Mouse (Mus musculus) c-Kit-positive CD71-positive TER-119-negative erythroid progenitor cells, embryonic 14.5 days (primary cell): ENCODE measurements around the gene Myl3.
A peak's percentile ranks its signal among the peaks of the same experiment; 100 is the strongest.

Experiments used
- DNase-seq: peaks from one replicate; pipeline ENCODE4 v3.0.0-alpha.2; 2013; ENCODE audit warnings: low read depth

The Myl3 gene

DNA sequence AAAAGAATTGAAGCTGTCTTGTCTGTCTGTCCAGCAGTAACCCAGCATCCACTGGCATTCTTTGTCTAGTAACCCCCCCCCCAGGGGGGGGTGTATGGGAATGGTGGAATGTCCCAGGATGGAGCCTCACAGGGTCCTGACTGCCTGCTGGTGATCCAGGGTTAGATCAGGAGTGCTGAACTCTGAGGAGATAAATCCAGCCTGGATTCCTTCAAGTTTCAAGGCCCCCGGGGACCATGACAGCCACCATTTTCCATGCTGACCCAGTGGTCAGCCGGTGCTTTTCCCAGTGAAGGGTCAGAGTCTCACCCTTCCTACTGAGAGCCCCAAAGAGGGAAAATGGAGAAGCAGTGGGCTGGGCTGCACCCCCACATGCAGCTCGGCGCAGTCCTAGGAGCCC, 9.8 kb upstream of the Myl3 start:
- no peak for DNase-seq

DNA sequence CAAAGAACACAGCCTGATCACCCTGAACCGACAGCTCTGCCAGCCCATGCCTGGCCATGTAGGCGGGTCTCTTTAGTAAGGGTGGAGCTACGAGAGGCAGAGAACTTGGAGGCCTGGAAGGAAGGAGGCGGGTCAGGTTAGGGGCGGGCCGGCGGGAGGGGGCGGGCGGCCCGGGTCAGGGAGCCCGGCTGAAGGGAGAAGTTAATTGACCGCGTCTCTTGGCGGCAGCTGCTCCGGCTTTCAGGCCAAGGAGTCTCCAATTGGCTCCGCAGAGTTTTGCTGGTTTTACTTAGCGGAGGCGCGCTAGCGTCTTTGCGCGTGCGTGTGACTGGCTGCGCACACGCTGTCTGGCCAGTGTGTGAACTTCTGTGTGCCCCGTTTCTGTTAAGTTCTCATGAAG, 9.0 kb upstream of the Myl3 start:
- peak; percentile 46 for DNase-seq

DNA sequence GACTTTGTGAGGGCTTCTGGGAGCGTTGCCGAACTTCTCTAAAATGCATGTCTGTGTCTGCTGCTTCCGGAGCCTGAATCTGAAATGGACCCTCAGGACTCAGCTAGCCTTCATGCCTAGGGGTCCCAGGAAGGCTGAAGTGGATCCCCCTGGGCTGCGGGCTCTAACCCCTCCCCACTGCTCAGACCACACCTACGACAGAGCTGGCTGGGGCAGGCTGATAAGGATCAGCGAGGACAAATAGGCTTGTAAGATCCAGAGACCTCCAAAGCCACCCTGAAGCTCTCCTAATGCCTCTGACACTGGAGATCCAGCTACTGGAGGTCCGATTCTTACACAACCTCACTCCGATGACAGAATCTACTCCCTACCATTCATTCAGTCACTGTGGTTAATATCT, 8.6 kb upstream of the Myl3 start:
- no peak for DNase-seq

DNA sequence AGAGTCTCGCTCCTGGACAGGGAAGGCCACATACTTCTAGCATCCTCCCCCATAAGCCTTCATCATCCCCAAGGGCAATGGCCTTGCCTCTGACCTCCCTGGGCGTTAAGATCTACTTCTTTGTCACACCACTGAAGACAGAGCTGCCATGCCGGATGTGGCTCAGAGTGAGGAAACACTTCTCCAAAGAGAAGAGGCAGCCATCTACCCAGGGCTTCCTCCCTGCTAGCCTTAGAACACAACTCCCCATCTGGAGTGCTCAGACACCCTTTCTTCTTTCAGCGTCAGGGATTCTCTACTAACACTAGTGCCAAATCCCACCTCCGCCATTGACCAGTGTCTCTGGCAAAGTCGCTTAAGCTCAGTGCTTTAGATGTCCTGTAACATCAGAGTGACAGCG, 7.5 kb upstream of the Myl3 start:
- no peak for DNase-seq

DNA sequence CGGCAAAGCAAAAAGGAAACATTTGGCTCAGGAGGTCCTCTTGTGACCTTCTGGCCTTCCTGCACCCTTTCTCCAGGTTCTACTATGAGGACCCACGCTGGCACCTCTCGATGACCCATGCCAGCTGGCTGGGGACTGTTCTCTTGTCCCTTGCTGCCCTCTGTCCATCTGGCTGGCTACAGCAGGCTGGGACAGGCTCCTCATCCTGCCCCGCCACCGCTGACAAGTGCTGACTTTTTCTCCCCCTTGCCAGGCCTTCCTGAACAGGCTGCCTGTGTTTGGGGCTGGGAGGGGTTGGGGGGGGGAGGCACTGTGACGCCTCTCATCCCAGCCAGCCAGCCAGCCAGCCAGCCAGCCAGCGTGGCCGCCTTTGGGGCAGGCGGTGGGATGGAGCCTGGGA, 5.3 kb upstream of the Myl3 start:
- DNase-seq, result no peak

DNA sequence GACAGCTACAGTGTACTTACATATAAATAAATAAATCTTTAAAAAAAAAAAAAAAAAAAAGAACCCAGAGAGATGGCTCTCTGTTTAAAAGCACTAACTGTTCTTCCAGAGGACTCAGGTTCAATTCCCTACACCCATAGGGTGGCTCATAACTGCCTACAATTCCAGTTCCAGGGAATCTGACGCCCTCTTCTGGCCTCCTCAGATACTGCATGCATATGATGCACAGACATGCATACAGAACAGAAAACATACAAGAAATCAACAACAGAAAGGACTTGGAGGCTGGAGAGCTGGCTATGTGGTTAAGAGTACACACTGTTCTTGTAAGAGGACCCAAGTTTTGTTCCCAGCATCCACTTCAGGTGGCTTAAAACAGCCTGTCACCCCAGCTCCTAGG, 3.6 kb upstream of the Myl3 start:
- DNase-seq, result no peak

DNA sequence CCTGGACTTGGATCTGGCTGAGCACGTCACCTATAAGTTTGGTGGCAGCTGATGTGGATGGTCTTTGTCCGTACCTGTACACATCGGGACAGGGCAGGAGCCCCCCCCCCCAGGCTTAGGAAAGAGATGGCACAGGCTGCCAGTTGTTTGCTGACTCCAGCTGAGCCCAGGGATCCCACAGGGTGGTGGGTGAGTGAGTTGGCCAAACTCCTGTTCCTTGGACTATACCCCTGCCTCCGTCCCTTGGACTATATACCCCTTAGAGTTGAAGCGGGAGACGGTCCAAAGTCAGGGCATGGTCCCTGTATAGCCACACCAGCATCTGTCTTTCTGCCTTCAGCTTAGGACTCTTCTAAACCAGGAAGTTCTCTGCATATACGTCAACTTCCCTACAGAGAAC, 1.7 kb upstream of the Myl3 start:
- no peak for DNase-seq

DNA sequence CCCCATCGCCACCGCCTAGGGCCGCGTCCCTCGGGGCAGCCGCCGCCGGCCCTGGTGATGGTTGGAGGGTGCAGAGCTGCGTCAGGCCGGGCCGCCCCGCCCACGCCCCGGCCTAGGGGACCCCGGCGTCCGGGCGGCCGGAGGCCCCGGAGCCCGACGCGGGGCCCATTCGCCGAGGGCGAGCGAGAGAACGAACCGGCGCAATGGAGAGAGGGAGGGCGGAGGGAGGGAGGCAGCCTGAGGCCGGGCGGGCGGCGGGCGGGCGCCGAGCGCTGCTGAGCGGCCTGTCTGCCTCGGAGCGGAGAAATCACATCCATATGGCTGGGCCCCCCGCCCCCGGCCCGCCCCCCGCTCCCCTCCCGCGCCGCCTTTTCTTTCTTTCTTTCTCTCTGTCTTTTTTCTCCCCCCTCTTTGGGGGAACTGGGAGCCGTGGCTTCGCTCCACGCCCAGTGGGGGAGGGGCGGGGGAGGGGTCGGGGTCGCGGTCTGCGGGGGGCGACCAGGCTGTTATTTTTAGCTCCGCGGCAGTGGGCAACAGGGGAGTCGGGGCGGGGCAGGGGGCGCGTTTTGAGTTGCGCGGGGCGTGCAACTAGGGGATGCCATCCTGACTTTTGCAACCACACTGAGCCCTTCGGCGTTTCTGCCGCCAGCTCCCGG, 762 bp downstream of the Myl3 start:
- no peak for DNase-seq

DNA sequence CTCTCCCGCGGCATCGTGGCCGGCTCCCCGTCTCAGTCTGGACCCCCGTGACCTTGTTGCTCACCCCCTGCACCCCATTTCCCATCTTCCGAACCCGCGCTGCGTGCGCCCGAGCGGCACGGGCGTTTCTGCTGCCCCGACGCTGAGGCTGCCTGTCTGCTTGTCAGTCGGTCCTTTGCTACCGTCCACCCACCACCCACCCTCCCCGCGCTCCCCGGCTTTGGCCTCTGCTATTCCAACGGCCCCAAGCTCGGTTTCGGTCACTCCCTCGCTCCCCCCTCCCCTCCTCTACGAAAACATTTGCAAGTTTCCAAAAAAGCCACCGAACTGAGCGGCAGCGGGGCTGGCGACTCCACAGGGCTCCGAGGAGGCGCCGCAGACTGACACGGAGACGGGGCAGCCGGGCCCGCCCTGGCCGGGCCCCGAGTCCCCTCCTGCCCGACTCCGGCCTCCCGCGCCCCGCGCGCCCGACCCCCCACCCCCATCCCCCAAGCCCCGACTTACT, 1.3 kb downstream of the Myl3 start:
- no peak for DNase-seq

DNA sequence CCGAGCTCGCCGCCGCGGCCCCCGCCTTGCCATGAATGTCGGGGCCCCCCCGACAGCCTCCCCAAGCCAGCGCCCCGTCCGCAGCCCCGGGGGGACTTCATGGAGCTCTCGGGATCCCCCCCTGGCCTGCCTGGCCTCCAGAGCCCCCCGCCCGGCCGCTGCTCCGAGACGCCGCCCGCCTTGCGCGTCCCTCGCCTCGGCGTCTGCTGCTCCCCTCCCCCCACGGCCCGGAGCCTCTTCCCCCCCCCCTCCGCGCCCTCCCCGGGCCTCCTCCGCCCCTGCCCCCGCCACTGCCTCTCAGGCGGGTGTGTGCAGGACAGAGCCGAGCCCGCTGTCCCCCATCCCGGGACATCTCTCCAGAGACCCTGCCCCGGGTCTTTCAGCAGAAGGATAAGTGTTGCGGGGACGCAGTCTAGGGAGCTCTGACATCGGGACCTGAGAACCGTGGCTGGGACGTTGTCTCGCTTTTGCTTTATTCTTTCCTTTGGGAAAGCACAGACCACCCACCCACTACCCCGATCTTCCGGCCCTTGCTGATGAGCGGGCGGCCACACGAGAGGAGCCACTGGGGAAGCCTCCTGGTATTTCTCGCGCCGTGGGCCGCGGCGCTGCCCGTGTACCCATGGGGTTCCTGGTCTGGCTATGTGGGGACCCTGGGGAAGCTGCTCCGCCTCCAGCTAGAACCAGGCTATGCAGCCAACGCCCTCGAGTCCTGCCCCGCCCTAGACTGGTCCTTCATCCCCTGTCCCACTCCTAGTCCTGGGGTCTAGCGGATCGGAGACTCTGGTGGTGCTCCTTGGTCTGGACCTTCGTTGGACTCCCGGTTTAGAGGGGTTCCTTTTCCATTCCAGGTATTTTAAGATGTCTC, 2.0 kb downstream of the Myl3 start:
- DNase-seq, result no peak

DNA sequence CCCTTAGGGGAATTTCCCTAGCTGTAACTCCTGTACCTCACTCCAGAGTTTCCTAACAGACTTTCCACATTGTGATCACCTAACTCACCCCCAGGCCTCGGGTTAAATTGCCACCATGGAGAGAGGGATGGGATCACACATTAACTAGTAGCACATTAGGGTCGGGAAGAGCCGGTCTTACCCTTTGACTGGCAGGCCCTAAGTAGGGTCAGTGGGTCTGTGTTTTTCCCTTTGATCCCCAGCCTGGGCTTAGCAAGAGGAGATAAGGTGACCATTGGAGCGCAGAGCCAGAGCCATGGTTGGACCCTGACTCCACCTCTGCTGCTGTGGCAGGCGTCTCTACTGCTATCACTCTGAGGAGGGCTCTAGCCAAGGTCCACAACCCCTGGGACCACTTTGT, 4.1 kb downstream of the Myl3 start:
- no peak for DNase-seq

DNA sequence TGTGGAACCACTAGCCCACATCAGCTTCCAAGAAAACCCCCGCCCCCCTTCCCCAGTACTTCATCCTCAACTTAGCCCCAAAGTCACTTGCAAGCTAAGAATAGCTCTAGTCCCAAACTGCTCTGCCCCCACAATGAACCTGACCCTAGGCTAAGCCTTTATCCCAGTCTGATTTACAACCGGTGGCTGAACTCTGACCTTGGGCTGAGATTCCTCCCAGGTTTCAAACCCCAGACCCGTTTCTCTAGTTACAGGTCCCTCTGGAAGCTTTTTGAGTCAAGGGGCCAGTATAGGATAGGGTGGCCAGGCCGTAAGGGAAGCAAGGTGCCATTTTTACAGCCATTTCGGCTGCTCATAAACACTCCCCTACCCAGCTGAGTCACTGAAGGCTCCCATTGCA, 4.6 kb downstream of the Myl3 start:
- no peak for DNase-seq

DNA sequence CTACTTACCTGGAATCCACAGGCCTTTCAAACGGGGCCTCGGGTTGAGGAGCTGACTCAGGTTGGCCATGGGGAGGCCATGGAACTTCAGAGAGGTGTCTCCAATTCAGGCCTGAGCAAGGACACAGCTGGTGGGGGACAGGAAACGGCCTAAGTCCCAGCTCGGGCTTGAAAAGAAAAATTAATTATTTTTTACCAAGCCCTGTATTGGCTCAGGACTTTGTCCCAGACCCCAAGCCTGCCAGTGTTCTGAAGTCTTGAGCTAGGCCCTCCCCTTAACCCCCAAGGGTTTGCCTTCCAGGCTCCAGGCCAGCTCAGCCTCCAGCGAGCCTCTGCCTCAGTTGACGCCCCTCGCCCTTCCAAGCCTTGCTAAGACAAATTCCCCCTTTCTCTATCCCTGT, 5.3 kb downstream of the Myl3 start, which contains the start of gene Pth1r:
Pth1r (minus strand) TSS at position 185 of the 400 bp plus-strand sequence.
- no peak for DNase-seq

DNA sequence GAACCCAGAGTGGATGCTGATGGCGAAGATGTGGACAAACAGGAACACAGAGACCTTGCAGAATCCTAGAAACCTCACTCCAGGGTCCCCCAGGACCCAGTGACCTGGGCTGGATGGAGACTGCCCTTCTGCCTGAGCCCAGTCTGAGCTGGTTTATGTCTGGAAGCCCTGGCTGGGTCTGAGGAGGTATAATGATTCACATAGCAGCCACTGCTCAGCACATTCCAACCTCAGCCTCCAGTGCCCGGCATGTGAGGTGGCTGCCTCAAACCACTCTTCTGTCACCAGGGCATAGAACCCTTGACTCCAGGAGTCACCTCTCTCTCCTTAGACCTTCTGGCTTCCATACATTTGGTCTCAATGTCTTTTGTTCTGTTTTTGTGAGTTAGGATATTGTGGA, 6.8 kb downstream of the Myl3 start:
- no peak for DNase-seq

DNA sequence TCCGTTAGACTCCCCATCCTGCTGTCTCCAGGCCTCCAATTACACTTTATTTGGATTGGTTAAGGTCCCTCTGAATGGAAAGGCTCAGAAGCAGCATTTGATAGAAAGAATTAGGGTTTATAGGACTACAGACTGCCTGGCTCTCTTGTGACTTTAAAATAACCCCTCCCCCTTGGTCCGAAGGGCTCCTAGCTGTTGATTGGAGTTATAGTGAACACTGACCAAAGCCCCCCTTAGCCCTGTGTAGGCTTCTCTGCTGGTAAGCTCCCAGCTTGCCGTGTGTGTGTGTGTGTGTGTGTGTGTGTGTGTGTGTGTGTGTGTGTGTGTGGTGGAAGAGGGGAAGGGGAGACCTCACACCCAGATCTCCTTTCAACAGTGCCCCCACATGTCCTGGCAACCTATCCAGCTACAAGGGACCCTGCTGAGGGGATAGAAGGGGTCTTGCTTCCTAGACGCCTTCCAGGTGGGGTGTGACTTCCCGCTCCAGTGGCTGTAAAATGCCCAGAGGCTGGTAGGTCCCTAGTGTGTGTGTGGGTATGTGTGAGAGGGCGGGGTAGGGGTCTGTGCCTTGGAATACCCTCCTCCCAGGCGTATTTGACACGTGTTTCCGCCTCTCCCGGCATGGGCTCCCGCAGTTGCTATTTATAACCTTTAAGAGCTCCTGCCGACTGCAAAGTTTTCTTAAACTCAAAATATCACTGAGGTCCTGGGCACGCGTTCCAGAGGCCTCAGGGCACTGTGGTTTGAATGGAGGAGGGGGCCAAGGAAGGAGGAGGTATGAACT, 8.9 kb downstream of the Myl3 start:
- no peak for DNase-seq

DNA sequence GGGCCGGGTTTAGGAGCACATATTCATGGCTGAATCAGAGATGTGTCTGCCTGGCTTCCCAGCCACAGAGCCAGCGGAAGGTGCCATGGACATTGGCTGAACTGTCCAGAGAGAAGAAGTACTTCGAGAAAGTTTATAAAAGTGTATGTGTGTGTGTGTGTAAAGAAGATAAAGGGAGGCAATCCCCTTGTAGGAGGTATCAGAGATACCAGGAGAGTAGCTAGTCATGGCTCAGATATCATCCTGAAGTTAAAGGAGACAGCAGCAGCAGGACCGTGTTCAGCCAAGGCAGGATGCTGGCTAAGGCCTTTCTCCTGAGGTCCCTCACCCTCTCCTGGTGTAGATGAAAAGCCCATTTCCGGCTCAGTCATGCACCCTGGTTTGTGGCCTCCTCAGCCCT, 9.8 kb downstream of the Myl3 start:
- DNase-seq, result no peak

DNA sequence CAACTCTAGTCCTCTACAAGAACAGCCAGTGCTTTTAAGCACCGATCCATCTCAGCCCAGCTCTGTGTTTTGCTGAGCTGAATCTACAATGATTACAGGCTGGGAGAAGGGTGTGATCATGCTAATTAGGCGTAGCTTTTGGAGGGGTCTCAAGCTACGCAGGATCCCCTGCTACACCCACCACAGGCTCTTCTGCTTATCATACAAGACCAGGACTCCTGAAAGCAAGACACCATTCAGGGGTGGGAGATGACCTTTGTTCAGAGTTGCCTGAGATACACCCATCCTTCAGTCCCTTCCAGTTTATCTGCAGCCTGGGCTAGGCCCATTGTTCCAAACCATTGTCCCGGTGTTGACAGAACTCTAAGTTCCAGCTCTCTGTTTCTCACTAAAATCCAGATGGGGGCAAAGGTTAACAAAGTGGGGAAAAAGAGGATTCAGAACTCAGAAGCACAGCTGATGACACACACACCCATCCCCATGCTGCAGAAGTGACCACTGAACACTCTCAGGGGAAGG, 11.3 kb downstream of the Myl3 start:
- DNase-seq, result no peak

DNA sequence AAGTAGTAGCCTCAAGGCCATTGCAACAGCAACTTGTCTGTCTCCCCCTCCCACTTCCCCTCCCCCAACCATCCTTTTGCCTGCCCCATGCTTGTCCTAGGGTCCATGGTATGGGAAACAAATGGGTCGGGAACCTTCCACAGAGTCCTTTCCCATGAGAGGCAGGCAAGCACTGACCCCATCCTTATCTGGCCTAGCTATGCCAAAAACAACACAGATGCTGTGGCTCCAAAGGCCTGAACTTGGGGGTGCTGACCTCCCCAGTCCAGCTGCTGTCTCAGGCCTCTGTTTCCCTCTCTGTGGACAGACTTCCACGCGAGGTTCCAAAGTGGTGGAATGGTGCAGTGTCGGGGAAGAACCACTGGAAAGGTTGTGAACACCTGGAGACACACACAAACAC, 12.1 kb downstream of the Myl3 start:
- DNase-seq, result no peak

DNA sequence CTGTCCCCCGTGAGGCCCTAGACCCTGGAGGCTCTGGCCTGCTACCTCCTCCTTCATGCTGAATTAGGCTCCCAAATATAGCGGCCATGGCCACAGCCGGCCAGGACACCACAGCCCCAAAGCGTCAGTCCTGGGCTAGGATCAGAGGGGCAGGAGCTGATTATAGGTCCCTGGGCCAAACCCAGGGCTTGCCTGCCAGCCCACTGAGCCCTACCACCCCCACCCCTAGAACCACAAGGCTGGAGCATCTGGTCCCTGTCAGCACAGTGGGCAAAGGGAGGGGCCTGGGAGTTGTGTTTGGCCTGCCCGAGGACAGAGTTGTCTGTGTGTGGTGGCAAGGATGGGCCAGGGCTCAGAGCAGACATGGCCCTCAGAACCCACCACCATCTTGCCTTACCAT, 16.2 kb downstream of the Myl3 start:
- no peak for DNase-seq

DNA sequence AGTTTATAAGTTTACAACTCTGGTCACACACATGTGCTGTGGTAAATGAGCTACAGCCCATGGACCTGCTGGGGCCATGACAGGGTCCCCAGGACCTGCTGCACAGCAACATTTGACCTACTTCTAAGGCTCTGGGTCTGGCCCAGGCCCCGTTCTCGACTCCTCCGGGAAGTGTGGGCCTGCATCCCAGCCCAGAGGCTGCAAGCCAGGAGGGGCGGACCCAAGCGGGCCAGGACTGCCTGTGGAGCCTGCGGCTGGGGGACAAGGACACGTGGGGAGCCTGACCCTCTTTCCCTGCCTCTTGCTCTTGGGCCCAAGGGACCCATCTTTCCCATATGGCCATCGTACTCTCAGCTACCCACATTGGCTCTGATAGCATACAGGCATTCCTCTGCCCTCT, 16.9 kb downstream of the Myl3 start:
- DNase-seq, result no peak

DNA sequence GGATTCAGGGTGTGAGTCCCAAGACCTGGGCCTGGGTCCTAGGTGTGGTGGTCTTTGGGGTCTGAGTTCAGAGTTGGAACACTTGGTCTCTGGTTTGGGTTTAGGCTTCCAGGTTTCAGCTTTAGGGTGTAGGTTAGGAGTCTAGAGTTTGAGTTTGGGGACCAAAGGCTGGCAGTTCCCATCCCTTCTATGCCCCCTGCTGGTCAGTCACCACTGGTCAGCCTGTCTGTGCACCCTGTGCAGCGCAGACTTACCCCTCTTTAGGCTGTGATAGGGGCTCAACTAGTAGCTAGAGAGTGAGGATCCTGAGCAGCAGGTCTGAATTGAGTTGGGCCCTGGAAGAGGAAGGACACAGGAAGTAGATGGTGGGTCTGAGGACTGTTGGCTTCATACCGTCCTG, 17.6 kb downstream of the Myl3 start:
- no peak for DNase-seq

DNA sequence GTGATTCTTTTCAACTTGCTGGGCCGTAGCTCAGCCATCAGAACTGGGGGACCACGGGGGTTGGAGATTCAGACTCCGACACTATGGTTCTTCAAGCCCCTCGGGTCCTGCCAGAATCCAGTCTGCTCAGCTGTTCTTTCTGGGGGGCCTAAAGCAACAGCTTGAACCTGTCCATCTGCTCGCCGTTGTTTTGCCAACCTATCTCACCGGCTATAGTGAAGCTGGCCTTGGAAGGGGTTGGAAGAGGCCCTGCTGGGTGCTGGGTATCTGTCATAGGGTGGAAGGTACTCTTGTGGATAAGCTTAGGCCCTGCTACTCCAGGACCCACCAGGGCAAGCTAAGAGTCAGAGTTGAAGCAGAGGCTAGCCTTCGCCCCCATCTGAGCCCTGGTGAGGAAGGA, 19.2 kb downstream of the Myl3 start:
- DNase-seq, result no peak

DNA sequence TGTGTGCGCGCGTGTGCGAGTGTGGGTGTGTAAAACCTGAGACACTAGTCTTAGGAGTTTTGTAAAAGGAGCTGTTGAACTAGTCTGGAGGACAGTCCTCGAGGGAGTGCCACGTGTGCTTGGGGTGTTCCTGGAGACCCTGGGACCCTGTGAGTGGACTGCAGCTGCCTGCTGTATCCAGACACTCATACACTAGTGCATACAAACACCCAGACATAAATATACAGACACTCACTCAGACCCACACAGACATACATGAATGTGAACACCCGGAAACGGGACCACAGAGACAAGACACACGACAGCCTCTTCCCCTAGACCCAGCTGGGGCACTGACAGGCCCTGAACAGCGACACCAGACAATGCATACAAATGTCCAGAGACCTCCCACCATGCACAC, 21.1 kb downstream of the Myl3 start:
- DNase-seq, result no peak
